Mouse (Mus musculus): Measurements from ENCODE around the gene Abi3bp.

DNA sequence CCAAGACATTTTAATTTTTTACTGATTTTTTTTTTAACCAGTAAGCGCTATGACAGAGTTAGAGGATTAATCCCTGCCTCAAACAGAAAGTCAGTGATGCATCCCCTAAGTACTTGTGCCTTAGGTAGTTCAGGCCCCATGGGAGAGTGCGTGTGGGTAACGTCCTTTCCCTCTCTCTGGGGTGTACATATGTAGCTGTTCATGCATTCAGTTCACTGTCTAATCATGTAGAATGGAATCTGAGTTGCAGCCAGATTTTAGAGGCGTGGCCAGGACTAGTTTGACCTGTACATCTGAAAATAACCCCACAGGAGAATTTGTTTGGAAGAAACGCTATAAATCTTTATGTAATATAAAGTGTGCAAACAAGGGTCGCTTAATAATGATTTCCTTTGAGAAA lies 23.4 kb downstream of the Abi3bp start:
- TF ChIP-seq POLR2A (IDR thresholded peaks at IDR 0.05; ENCODE audit: insufficient read length, low read depth) (no peak), SRF (IDR thresholded peaks at IDR 0.05; ENCODE audit: control insufficient read depth, insufficient read length, low read depth) (no peak), CEBPB (IDR thresholded peaks at IDR 0.05; ENCODE audit: insufficient read depth, poor library complexity, severe bottlenecking) (no peak), TCF12 (IDR thresholded peaks at IDR 0.05; ENCODE audit: insufficient read depth, poor library complexity, severe bottlenecking) (no peak), TCF3 (IDR thresholded peaks at IDR 0.05; ENCODE audit: insufficient read length, low read depth) (no peak), USF1 (IDR thresholded peaks at IDR 0.05; ENCODE audit: low read depth) (no peak), MAX (IDR thresholded peaks at IDR 0.05; ENCODE audit: low read depth) (no peak), MYOG (IDR thresholded peaks at IDR 0.05; ENCODE audit: control insufficient read depth in 1 of 3, insufficient read depth in 1 of 3, insufficient read length in 2 of 3, low read depth in 2 of 3) (no peak), REST (IDR thresholded peaks at IDR 0.05; ENCODE audit: insufficient read depth, insufficient read length) (no peak), POLR2AphosphoS2 (IDR thresholded peaks at IDR 0.05; ENCODE audit: insufficient read length, low read depth) (no peak)
